Mouse (Mus musculus) testis, adult 2 months (tissue): ENCODE data around the gene Mysm1. TPM values are rescaled to one million over a fixed set of nuclear protein-coding genes. Genes with fewer than 3 reads are reported as not detected.

Experiments used
- H3K27ac ChIP-seq: fragments of 200-500 bp; 2 replicates; pipeline ENCODE4 v1.5.1; 2012; ENCODE audit warnings: low read depth, low read length; ENCODE audit not compliant: control insufficient read depth, insufficient read depth
- H3K27me3 ChIP-seq: fragments of 200-500 bp; 2 replicates; pipeline ENCODE4 v1.6.1; 2012; ENCODE audit warnings: mild to moderate bottlenecking, low read length, moderate library complexity; ENCODE audit not compliant: control insufficient read depth, insufficient read depth
- H3K36me3 ChIP-seq: fragments of 200-500 bp; 2 replicates; pipeline ENCODE4 v1.6.1; 2012; ENCODE audit warnings: mild to moderate bottlenecking, low read length; ENCODE audit not compliant: control insufficient read depth, insufficient read depth
- H3K4me1 ChIP-seq: fragments of 200-500 bp; 2 replicates; pipeline ENCODE4 v1.6.1; 2012; ENCODE audit warnings: low read length; ENCODE audit not compliant: control insufficient read depth, insufficient read depth
- H3K4me3 ChIP-seq: fragments of 200-500 bp; 2 replicates; pipeline ENCODE4 v1.5.1; 2012; ENCODE audit warnings: low read depth, mild to moderate bottlenecking, low read length, moderate library complexity, mixed read lengths; ENCODE audit not compliant: control insufficient read depth
- CTCF ChIP-seq: fragments of 200-500 bp; IDR thresholded peaks from 2 replicates; pipeline ENCODE4 v1.5.1; 2012; ENCODE audit warnings: low read depth, mild to moderate bottlenecking, inconsistent platforms, low read length, moderate library complexity; ENCODE audit not compliant: control insufficient read depth, insufficient read depth, insufficient replicate concordance
- POLR2A ChIP-seq: fragments of 200-500 bp; IDR thresholded peaks from 2 replicates; pipeline ENCODE4 v1.6.1; 2012; ENCODE audit warnings: low read depth, mild to moderate bottlenecking, inconsistent platforms, low read length, moderate library complexity; ENCODE audit not compliant: control insufficient read depth
- polyA plus RNA-seq: library from polyadenylated mRNA; depleted of rRNA; stranded (reverse); fragments of >200 nt; gene quantifications from 2 replicates; pipeline ENCODE4 v1.2.3, GENCODE M21; 2012; rRNA removed

The Mysm1 gene
- polyA plus RNA-seq, 1 experiment = 3.3 TPM

GRCm38 (mm10) chr4:94928743-94929142 is 50.2 kb downstream of the Mysm1 start, which contains the start of gene Eqtn:
Gene Eqtn (minus strand): TSS chr4:94928843.
- Histone ChIP-seq H3K27ac (no peak within 1 kb of the TSS), H3K36me3 (no peaks in the 10 kb centered on the region), H3K4me1 (no peaks in the 10 kb centered on the region), H3K27me3 (no peaks in the 10 kb centered on the region), H3K4me3 (peak within 1 kb of the TSS; percentile 74; the same call in 1 of the 2 replicates)
- TF ChIP-seq POLR2A (no peak), CTCF (no peak)

- no peak overlapping the region for H3K4me3 ChIP-seq
- H3K27ac ChIP-seq = no peak overlapping the region
- no peaks in the 10 kb centered on the region for H3K36me3 ChIP-seq
- no peak for TF ChIP-seq POLR2A
- no peak for TF ChIP-seq CTCF
- H3K4me1 ChIP-seq = no peaks in the 10 kb centered on the region
- H3K27me3 ChIP-seq = no peaks in the 10 kb centered on the region
Measured at GRCm38 (mm10) chr4:94901780-94902179, 77.1 kb downstream of the Mysm1 start.

- no peaks in the 10 kb centered on the region for H3K4me1 ChIP-seq
- H3K36me3 ChIP-seq = no peaks in the 10 kb centered on the region
- no peaks in the 10 kb centered on the region for H3K27me3 ChIP-seq
- H3K4me3 ChIP-seq = no peak overlapping the region
- no peak for TF ChIP-seq CTCF
- no peak for TF ChIP-seq POLR2A
- H3K27ac ChIP-seq = no peak overlapping the region
Measured at GRCm38 (mm10) chr4:94900744-94901143, 78.2 kb downstream of the Mysm1 start.

Other genes with a start within 250 kb of the Mysm1 start
- 0.78 and 1.3 TPM in 2 replicates for gene Tek, start 239.8 kb downstream of the Mysm1 start, polyA plus RNA-seq
- gene Eqtn, start 50.3 kb downstream of the Mysm1 start, polyA plus RNA-seq = 54.0 and 80.7 TPM in 2 replicates
- 4.1 and 5.1 TPM in 2 replicates for gene Jun, start 73.1 kb upstream of the Mysm1 start, polyA plus RNA-seq